Mouse (Mus musculus): ENCODE data around the gene Srp54b.
"Not testable (repeated sequence)": the region's sequence is repeated elsewhere in the genome, so short reads cannot be mapped to it uniquely, and the experiment has no call there.

- not testable (repeated sequence) for TF ChIP-seq CTCF (conservative IDR thresholded peaks at IDR 0.05; ENCODE audit: insufficient read depth, insufficient read length, low read depth, low read length); POLR2A (IDR thresholded peaks at IDR 0.05; ENCODE audit: low read depth, low read length)
Observed at GRCm38 (mm10) chr12:55154559-55155448, at the start of gene Srp54b.
